Mouse (Mus musculus): ENCODE measurements around the gene Naa10. TPM values are rescaled to one million over a fixed set of nuclear protein-coding genes. Genes with fewer than 3 reads are reported as not detected.

Naa10 gene
- polyA plus RNA-seq, 1 experiment from 2014 or later = 115 TPM

DNA sequence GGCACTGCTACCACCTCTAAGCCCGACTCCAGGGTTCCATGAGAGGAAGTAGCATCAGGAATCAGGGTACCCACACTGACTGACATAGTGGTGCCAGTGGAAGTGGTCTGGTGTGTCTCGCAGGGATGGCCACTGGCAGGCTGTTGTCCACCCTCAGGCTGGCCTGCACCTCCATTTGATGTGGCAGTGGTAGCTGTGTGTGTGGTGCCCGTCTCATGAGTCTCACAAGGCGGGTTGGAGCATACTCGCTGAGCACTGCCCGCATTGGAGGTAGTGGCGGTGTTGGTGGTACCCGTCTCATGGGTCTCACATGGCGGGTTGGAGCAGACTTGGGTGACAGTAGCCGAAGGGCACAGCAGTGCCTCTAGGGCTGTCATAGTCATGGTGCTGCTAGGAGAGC is 27.6 kb upstream of the Naa10 start:
- H3K9me3 ChIP-seq (replicated peaks) = no peaks in the 10 kb centered on the region
- WGBS = 90% methylated on average over 10 of the region's 10 CpGs
- H3K27me3 ChIP-seq = no peaks in the 10 kb centered on the region
- H3K4me1 ChIP-seq = no peaks in the 10 kb centered on the region
- H3K4me2 ChIP-seq (replicated peaks) = no peak overlapping the region
- H3K27ac ChIP-seq (replicated peaks) = no peak overlapping the region
- H3K4me3 ChIP-seq (replicated peaks) = no peak overlapping the region
- peaks cover 86% of the 10 kb centered on the region for H3K36me3 ChIP-seq
- H3K9ac ChIP-seq = no peak overlapping the region
- ATAC-seq (ENCODE audit: insufficient number of reproducible peaks, low FRiP score, low TSS enrichment, low read depth) = no peak

DNA sequence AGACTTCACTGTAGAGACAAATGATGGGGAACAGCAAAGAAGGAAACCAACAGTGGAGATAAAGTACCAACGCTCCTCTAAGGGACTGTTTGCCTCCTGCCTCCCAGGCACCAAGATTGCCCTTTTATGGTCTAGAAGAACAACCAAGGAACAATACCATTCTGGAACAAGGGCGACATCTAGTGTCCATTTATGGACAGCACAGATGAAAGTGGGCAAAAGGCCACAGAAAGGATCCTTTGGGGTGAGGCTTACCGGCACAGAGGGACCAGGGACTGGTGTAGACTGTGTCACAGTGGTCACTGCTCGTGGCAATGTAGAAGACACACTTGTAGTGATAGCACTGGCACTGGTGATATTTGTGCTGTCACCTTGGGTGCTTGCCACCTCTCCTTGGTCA is 26.9 kb upstream of the Naa10 start:
- ATAC-seq (ENCODE audit: insufficient number of reproducible peaks, low FRiP score, low TSS enrichment, low read depth) = no peak
- H3K36me3 ChIP-seq = peaks cover 86% of the 10 kb centered on the region
- H3K27me3 ChIP-seq = no peaks in the 10 kb centered on the region
- no peak overlapping the region for H3K9ac ChIP-seq
- H3K9me3 ChIP-seq (replicated peaks) = no peaks in the 10 kb centered on the region
- no peaks in the 10 kb centered on the region for H3K4me1 ChIP-seq
- H3K4me2 ChIP-seq (replicated peaks) = no peak overlapping the region
- H3K4me3 ChIP-seq (replicated peaks) = no peak overlapping the region
- WGBS = 35% methylated on average over 4 of the region's 4 CpGs
- H3K27ac ChIP-seq (replicated peaks) = no peak overlapping the region

DNA sequence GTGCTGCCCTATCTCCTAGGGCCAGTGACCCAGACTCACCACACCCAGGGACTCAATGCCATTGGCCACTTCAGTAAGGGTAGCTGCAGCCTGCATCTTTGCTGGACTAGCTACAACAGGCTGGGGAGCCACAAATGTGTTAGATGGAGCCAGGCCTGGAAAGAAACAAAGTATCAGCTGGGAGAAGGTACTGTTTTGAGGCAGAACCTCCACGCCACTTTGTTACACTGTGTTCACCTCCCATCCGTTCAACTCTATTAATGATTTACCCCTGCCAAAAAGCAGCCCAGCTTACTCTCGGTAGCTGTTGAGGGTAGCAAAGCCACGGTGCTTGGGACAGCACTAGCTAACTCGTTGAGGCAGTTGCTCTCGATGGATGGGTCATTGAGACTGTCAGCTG is 25.2 kb upstream of the Naa10 start:
- 76% methylated on average over 6 of the region's 6 CpGs for WGBS
- no peaks in the 10 kb centered on the region for H3K27me3 ChIP-seq

DNA sequence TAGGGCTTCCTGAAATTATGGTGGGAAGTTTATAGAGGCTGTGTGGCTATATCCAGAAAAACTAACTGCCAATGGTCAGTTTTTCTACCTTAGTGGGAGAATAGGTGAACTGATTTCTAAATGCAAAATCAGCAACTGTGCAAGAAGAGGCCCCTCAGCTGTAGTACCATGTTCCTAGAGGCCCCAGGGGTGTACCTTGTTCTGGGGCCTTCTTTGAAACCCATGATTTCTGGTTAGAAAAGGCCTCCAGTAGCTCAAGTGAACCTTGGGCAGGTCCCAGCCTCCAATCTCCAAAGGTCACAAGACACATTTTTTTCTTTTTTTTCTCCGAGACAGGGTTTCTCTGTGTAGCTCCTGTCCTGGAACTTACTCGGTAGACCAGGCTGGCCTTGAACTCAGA is 20.6 kb upstream of the Naa10 start:
- Histone ChIP-seq H3K4me1 (no peaks in the 10 kb centered on the region), H3K4me3 (replicated peaks) (no peak overlapping the region), H3K27ac (replicated peaks) (no peak overlapping the region), H3K36me3 (peaks cover 36% of the 10 kb centered on the region), H3K4me2 (replicated peaks) (no peak overlapping the region), H3K9ac (no peak overlapping the region), H3K27me3 (no peaks in the 10 kb centered on the region), H3K9me3 (replicated peaks) (no peaks in the 10 kb centered on the region)
- no peak for ATAC-seq (ENCODE audit: insufficient number of reproducible peaks, low FRiP score, low TSS enrichment, low read depth)
- 81% methylated on average over 2 of the region's 2 CpGs for WGBS

More for the DNA sequence above, 25.2 kb upstream of the Naa10 start:
- ATAC-seq (ENCODE audit: insufficient number of reproducible peaks, low FRiP score, low TSS enrichment, low read depth) = no peak
- Histone ChIP-seq H3K27ac (replicated peaks) (no peak overlapping the region), H3K9ac (no peak overlapping the region), H3K4me2 (replicated peaks) (no peak overlapping the region), H3K4me3 (replicated peaks) (no peak overlapping the region), H3K9me3 (replicated peaks) (no peaks in the 10 kb centered on the region), H3K4me1 (no peaks in the 10 kb centered on the region), H3K36me3 (peaks cover 74% of the 10 kb centered on the region)

DNA sequence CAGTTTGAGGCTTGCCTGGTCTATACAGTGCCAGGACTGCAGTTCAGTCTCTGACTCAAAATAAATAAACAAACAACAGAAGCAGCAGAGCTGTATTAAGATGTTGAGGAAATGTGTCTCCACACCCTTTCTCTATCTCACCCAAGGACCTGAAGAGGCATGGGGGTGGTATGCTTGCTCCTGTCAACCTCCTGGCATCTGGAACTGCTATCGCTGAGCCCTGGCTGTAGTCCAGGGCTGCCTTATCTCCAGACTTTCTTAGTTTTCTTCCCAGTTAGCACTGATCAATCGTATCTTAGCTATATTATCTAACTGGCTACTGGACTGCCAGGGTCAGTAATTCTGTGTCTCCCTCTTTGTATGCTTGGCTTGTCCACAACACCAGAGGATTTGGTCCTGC is 20.1 kb upstream of the Naa10 start:
- WGBS = 73% methylated on average over 2 of the region's 2 CpGs
- no peak for ATAC-seq (ENCODE audit: insufficient number of reproducible peaks, low FRiP score, low TSS enrichment, low read depth)
- no peak overlapping the region for H3K27ac ChIP-seq (replicated peaks)
- no peaks in the 10 kb centered on the region for H3K9me3 ChIP-seq (replicated peaks)
- H3K4me3 ChIP-seq (replicated peaks) = no peak overlapping the region
- H3K4me2 ChIP-seq (replicated peaks) = no peak overlapping the region
- H3K36me3 ChIP-seq = peaks cover 32% of the 10 kb centered on the region
- no peaks in the 10 kb centered on the region for H3K4me1 ChIP-seq
- no peaks in the 10 kb centered on the region for H3K27me3 ChIP-seq
- no peak overlapping the region for H3K9ac ChIP-seq

DNA sequence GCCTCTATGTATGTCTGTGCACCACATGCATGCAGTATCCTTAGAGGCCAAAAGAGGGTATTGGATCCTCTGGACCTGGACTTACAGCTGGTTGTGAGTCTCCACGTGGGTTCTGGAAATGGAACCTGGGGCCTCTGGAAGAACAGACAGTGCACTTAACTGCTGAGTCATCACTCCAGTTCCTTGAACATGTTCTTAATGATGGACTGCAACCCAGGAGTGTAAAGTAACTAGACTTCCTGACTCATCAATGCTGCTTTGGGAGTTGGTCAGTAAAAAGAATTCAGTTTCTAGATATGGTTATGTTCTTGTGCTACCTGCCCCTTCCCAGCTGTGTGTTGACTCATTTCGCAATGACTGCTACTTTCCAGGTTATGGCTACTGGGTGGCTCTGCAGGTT is 10.1 kb upstream of the Naa10 start:
- no peaks in the 10 kb centered on the region for H3K9me3 ChIP-seq (replicated peaks)
- H3K9ac ChIP-seq = no peak overlapping the region
- 76% methylated on average over 2 of the region's 2 CpGs for WGBS
- H3K27ac ChIP-seq (replicated peaks) = no peak overlapping the region
- H3K27me3 ChIP-seq = no peaks in the 10 kb centered on the region
- no peak for ATAC-seq (ENCODE audit: insufficient number of reproducible peaks, low FRiP score, low TSS enrichment, low read depth)
- H3K36me3 ChIP-seq = no peaks in the 10 kb centered on the region
- H3K4me2 ChIP-seq (replicated peaks) = no peak overlapping the region
- no peaks in the 10 kb centered on the region for H3K4me1 ChIP-seq
- H3K4me3 ChIP-seq (replicated peaks) = no peak overlapping the region

DNA sequence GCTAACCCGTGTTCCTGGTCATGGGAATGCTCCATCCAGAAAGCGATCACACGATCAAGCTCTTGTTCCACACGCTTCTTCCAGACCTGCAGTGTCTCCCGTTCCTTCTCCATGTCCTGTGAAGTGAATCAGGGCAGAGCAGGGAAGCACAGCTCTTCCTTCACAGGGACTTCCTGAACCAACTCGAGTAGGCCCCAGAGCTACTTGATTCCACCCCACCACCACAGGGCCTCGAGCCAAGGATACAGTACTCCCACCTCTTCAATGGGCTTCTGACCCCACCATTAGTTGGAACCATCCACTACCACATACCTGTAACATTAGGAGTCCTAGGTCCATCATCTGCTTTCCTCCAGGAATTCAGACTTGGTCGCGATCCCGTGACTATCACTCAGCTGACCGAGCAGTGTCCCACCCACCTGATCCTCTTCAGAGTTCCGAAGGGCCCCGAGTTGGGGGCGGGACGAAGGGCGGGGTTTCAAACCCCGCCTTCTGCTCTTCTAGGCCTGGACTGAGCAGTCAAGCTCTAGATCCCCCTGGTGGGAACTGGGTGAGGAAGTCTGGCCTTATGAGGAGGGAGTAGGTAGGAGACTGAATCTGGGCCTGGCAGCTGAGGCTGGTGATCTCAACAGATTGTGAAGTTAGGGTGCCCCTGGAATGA is 8.8 kb upstream of the Naa10 start, which contains the start of gene Renbp:
Gene Renbp, minus strand, starts transcription at position 449 of the 661 bp plus-strand sequence.
- Histone ChIP-seq H3K4me3 (replicated peaks) (peak within 1 kb of the TSS; percentile 34), H3K4me2 (replicated peaks) (peak within 1 kb of the TSS; percentile 37)
- WGBS = 41% methylated on average over 17 of the region's 17 CpGs

DNA sequence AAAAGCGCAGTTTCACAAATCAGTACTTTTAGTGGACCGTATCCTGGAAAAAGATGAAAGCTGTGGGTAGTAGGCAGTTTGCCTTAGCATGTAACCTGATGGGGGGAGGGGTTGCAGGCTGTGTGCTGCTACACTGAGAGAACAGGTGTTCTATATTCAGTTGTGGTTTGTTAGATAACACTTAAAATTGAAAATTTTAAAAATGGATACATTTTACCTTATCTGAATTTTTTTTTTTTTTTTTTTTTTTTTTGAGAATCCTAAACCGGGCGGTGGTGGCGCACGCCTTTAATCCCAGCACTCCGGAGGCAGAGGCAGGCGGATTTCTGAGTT is 772 bp upstream of the Naa10 start:
- ATAC-seq (ENCODE audit: insufficient number of reproducible peaks, low FRiP score, low TSS enrichment, low read depth) = no peak
- Histone ChIP-seq H3K4me2 (replicated peaks) (peak overlapping the region; percentile 68), H3K4me3 (replicated peaks) (peak overlapping the region; percentile 58), H3K9ac (no peak overlapping the region), H3K27me3 (no peaks in the 10 kb centered on the region), H3K4me1 (no peaks in the 10 kb centered on the region), H3K27ac (replicated peaks) (0 out of 2 replicates have a peak overlapping the region, but pooled peaks have one; percentile 70), H3K9me3 (replicated peaks) (no peaks in the 10 kb centered on the region), H3K36me3 (peaks cover 8% of the 10 kb centered on the region; the same call in 1 of the 2 replicates)
- WGBS = 71% methylated on average over 8 of the region's 8 CpGs

More for the DNA sequence above, 8.8 kb upstream of the Naa10 start, which contains the start of gene Renbp:
- H3K9ac ChIP-seq = no peak within 1 kb of the TSS
- H3K27ac ChIP-seq (replicated peaks) = no peak within 1 kb of the TSS
- H3K4me1 ChIP-seq = no peaks in the 10 kb centered on the region
- H3K9me3 ChIP-seq (replicated peaks) = no peaks in the 10 kb centered on the region
- ATAC-seq (ENCODE audit: insufficient number of reproducible peaks, low FRiP score, low TSS enrichment, low read depth) = peak; percentile 87
- no peaks in the 10 kb centered on the region for H3K36me3 ChIP-seq
- no peaks in the 10 kb centered on the region for H3K27me3 ChIP-seq

DNA sequence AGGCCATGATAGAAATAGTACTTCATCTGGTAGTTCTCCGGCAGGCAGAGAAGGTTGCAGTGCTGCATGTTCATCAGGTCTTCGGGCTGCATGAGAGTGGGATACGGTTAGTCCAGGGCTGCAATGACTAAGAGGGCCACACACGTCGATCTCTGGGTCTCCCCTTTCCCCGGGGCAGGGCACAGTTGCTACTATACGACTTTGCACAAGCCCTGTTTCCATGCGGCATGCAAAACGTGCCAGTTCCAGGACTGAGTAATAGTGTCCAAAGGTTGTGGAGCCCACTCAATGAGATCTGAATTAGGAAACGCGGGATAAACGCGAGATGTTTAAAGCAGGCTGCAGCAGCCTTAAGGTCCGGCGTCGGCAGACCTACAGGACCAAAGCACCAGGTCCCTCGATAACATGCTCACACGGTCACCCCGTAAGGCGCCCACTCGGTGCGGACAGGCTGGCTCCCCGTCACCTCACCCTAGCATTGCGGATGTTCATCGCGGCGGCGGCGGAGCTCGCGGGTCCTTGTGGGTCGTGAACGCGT is 390 bp downstream of the Naa10 start:
- Histone ChIP-seq H3K9me3 (replicated peaks) (no peaks in the 10 kb centered on the region), H3K36me3 (peaks cover 8% of the 10 kb centered on the region; the same call in 1 of the 2 replicates), H3K4me1 (no peaks in the 10 kb centered on the region), H3K4me2 (replicated peaks) (peak overlapping the region; percentile 68), H3K9ac (peak overlapping the region; percentile 51), H3K27ac (replicated peaks) (peak overlapping the region; percentile 75), H3K4me3 (replicated peaks) (peak overlapping the region; percentile 58), H3K27me3 (no peaks in the 10 kb centered on the region)
- 14% methylated on average over 34 of the region's 34 CpGs for WGBS
- peak; percentile 30; the same call in 1 of the 2 replicates for ATAC-seq (ENCODE audit: insufficient number of reproducible peaks, low FRiP score, low TSS enrichment, low read depth)

DNA sequence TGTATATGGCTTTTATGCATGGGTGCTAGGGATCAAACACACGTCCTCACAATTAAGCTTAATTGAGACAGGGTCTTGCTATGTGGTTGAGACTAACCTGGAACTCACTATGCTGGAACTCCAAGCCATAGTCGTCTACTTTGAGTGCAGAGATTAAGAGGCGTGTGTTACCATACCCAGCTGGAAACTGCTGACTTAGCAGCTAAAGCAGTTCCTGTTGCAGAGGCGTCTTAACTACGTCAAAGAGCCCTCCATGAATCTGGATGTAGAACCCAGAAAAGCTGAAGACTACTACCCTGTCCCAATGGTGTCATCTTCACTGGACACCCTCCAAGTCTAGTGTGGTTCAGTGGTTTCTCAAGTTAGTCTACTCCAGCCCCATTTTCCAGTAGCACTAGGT is 3.1 kb downstream of the Naa10 start:
- 82% methylated on average over 5 of the region's 5 CpGs for WGBS
- no peak overlapping the region for H3K9ac ChIP-seq
- ATAC-seq (ENCODE audit: insufficient number of reproducible peaks, low FRiP score, low TSS enrichment, low read depth) = no peak
- no peak overlapping the region for H3K27ac ChIP-seq (replicated peaks)
- H3K4me1 ChIP-seq = no peaks in the 10 kb centered on the region
- no peak overlapping the region for H3K4me3 ChIP-seq (replicated peaks)
- peaks cover 8% of the 10 kb centered on the region; the same call in 1 of the 2 replicates for H3K36me3 ChIP-seq
- H3K9me3 ChIP-seq (replicated peaks) = no peaks in the 10 kb centered on the region
- no peak overlapping the region for H3K4me2 ChIP-seq (replicated peaks)
- no peaks in the 10 kb centered on the region for H3K27me3 ChIP-seq

DNA sequence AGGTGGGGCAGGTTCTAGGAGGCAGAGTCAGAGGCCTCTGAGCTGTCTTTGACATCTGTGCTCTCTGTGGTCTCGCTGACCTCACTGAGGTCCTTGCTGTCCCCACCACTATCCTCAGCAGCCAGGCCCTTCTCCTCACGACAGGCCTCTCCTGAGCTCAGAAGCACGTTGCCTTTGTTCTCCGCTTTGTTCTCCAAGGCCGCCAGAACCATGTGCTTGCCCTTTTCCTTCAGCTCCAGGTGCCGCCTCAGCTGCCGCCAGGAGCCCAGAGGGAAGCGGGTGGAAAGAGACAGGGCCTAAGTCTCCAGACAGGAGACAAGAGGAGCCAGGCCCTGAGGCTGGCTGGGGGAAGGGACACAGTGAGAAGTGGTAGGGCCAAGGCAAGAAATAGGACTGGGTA is 4.8 kb downstream of the Naa10 start:
- Histone ChIP-seq H3K36me3 (peaks cover 8% of the 10 kb centered on the region; the same call in 1 of the 2 replicates), H3K9ac (no peak overlapping the region), H3K9me3 (replicated peaks) (no peaks in the 10 kb centered on the region), H3K4me2 (replicated peaks) (no peak overlapping the region), H3K27ac (replicated peaks) (no peak overlapping the region), H3K27me3 (no peaks in the 10 kb centered on the region), H3K4me3 (replicated peaks) (no peak overlapping the region), H3K4me1 (no peaks in the 10 kb centered on the region)
- no peak for ATAC-seq (ENCODE audit: insufficient number of reproducible peaks, low FRiP score, low TSS enrichment, low read depth)
- WGBS = 85% methylated on average over 8 of the region's 8 CpGs

Measured in embryonic facial prominence, embryonic 15.5 days (tissue).